Mouse (Mus musculus): ENCODE measurements around the gene Lap3. TPM values are rescaled to one million over a fixed set of nuclear protein-coding genes. Genes with fewer than 3 reads are reported as not detected.
A peak's percentile ranks its signal among the peaks of the same experiment; 100 is the strongest.

Lap3 gene
- total and polyA plus RNA-seq, 2 experiments from 2014 or later: 20.9 to 27.7 TPM

GRCm38 (mm10) chr5:45496930-45497550 is 3.9 kb downstream of the Lap3 start:
- H3K9me3 ChIP-seq (ENCODE audit: low read length): no peaks in the 10 kb centered on the region
- WGBS: 88% methylated on average over 12 of the region's 12 CpGs
- ATAC-seq (ENCODE audit: low FRiP score): no peak

GRCm38 (mm10) chr5:45497564-45497963 is 4.4 kb downstream of the Lap3 start:
- no peak for DNase-seq (ENCODE audit: low spot score)
- 89% methylated on average over 5 of the region's 5 CpGs for WGBS
- no peaks in the 10 kb centered on the region for H3K9me3 ChIP-seq (ENCODE audit: low read length)
- H3K27ac ChIP-seq (ENCODE audit: low read depth, low read length): no peak overlapping the region
- no peak for TF ChIP-seq CTCF (IDR thresholded peaks at IDR 0.05)
- H3K27me3 ChIP-seq (ENCODE audit: insufficient read depth, low read length): no peaks in the 10 kb centered on the region
- H3K4me2 ChIP-seq (ENCODE audit: low read depth, low read length, poor library complexity, severe bottlenecking): no peak overlapping the region
- 0 out of 2 replicates have a peak, but pooled peaks cover 3% of the 10 kb centered on the region for H3K4me1 ChIP-seq (ENCODE audit: insufficient read depth, low read length)
- H3K36me3 ChIP-seq (ENCODE audit: insufficient read depth, low read length): peaks cover 21% of the 10 kb centered on the region
- H3K4me3 ChIP-seq (ENCODE audit: low read depth, low read length): no peak overlapping the region
- no peak for ATAC-seq (ENCODE audit: low FRiP score)
- no peak overlapping the region for H3K9ac ChIP-seq (replicated peaks; ENCODE audit: low read length, poor library complexity, severe bottlenecking)

More at GRCm38 (mm10) chr5:45496930-45497550, 3.9 kb downstream of the Lap3 start:
- no peak for TF ChIP-seq CTCF (IDR thresholded peaks at IDR 0.05)
- H3K36me3 ChIP-seq (ENCODE audit: insufficient read depth, low read length): peaks cover 20% of the 10 kb centered on the region
- no peak overlapping the region for H3K4me2 ChIP-seq (ENCODE audit: low read depth, low read length, poor library complexity, severe bottlenecking)
- no peaks in the 10 kb centered on the region for H3K27me3 ChIP-seq (ENCODE audit: insufficient read depth, low read length)
- DNase-seq (ENCODE audit: low spot score): no peak
- no peak overlapping the region for H3K9ac ChIP-seq (replicated peaks; ENCODE audit: low read length, poor library complexity, severe bottlenecking)
- H3K27ac ChIP-seq (ENCODE audit: low read depth, low read length): no peak overlapping the region
- H3K4me1 ChIP-seq (ENCODE audit: insufficient read depth, low read length): 0 out of 2 replicates have a peak, but pooled peaks cover 3% of the 10 kb centered on the region
- H3K4me3 ChIP-seq (ENCODE audit: low read depth, low read length): no peak overlapping the region

GRCm38 (mm10) chr5:45510071-45510470 is 16.9 kb downstream of the Lap3 start:
- peak; percentile 40 for DNase-seq (ENCODE audit: low spot score)
- Histone ChIP-seq H3K36me3 (ENCODE audit: insufficient read depth, low read length) (peaks cover 27% of the 10 kb centered on the region), H3K4me1 (ENCODE audit: insufficient read depth, low read length) (no peaks in the 10 kb centered on the region), H3K4me3 (ENCODE audit: low read depth, low read length) (no peak overlapping the region), H3K9ac (replicated peaks; ENCODE audit: low read length, poor library complexity, severe bottlenecking) (no peak overlapping the region), H3K4me2 (ENCODE audit: low read depth, low read length, poor library complexity, severe bottlenecking) (no peak overlapping the region), H3K27ac (ENCODE audit: low read depth, low read length) (no peak overlapping the region), H3K27me3 (ENCODE audit: insufficient read depth, low read length) (no peaks in the 10 kb centered on the region), H3K9me3 (ENCODE audit: low read length) (no peaks in the 10 kb centered on the region)
- TF ChIP-seq CTCF (IDR thresholded peaks at IDR 0.05): peak; percentile 59
- 82% methylated on average over 7 of the region's 7 CpGs for WGBS
- no peak for ATAC-seq (ENCODE audit: low FRiP score)

- TF ChIP-seq CTCF (IDR thresholded peaks at IDR 0.05): no peak
- Histone ChIP-seq H3K4me1 (ENCODE audit: insufficient read depth, low read length) (no peaks in the 10 kb centered on the region), H3K4me3 (ENCODE audit: low read depth, low read length) (no peak overlapping the region), H3K9me3 (ENCODE audit: low read length) (no peaks in the 10 kb centered on the region), H3K36me3 (ENCODE audit: insufficient read depth, low read length) (peaks cover 12% of the 10 kb centered on the region; the same call in 1 of the 2 replicates), H3K27ac (ENCODE audit: low read depth, low read length) (no peak overlapping the region), H3K4me2 (ENCODE audit: low read depth, low read length, poor library complexity, severe bottlenecking) (no peak overlapping the region), H3K27me3 (ENCODE audit: insufficient read depth, low read length) (no peaks in the 10 kb centered on the region), H3K9ac (replicated peaks; ENCODE audit: low read length, poor library complexity, severe bottlenecking) (no peak overlapping the region)
- DNase-seq (ENCODE audit: low spot score) (no peak), ATAC-seq (ENCODE audit: low FRiP score) (no peak)
- 95% methylated on average over 6 of the region's 6 CpGs for WGBS
These were observed 19.7 kb downstream of the Lap3 start for GRCm38 (mm10) chr5:45512908-45513307.

- no peaks in the 10 kb centered on the region for H3K4me1 ChIP-seq (ENCODE audit: insufficient read depth, low read length)
- TF ChIP-seq CTCF (IDR thresholded peaks at IDR 0.05): no peak
- no peak for ATAC-seq (ENCODE audit: low FRiP score)
- H3K36me3 ChIP-seq (ENCODE audit: insufficient read depth, low read length): peaks cover 12% of the 10 kb centered on the region; the same call in 1 of the 2 replicates
- 96% methylated on average over 2 of the region's 2 CpGs for WGBS
- DNase-seq (ENCODE audit: low spot score): no peak
- H3K27me3 ChIP-seq (ENCODE audit: insufficient read depth, low read length): no peaks in the 10 kb centered on the region
- no peak overlapping the region for H3K4me3 ChIP-seq (ENCODE audit: low read depth, low read length)
- H3K27ac ChIP-seq (ENCODE audit: low read depth, low read length): no peak overlapping the region
- no peaks in the 10 kb centered on the region for H3K9me3 ChIP-seq (ENCODE audit: low read length)
- no peak overlapping the region for H3K4me2 ChIP-seq (ENCODE audit: low read depth, low read length, poor library complexity, severe bottlenecking)
- H3K9ac ChIP-seq (replicated peaks; ENCODE audit: low read length, poor library complexity, severe bottlenecking): no peak overlapping the region
These were observed 20.3 kb downstream of the Lap3 start for GRCm38 (mm10) chr5:45513511-45513910.

GRCm38 (mm10) chr5:45514599-45514998 is 21.4 kb downstream of the Lap3 start:
- no peaks in the 10 kb centered on the region for H3K27me3 ChIP-seq (ENCODE audit: insufficient read depth, low read length)
- H3K27ac ChIP-seq (ENCODE audit: low read depth, low read length): no peak overlapping the region
- H3K36me3 ChIP-seq (ENCODE audit: insufficient read depth, low read length): peaks cover 8% of the 10 kb centered on the region; the same call in 1 of the 2 replicates
- H3K9me3 ChIP-seq (ENCODE audit: low read length): no peaks in the 10 kb centered on the region
- WGBS: 88% methylated on average over 1 of the region's 1 CpGs
- ATAC-seq (ENCODE audit: low FRiP score) (no peak), DNase-seq (ENCODE audit: low spot score) (no peak)
- no peaks in the 10 kb centered on the region for H3K4me1 ChIP-seq (ENCODE audit: insufficient read depth, low read length)
- no peak overlapping the region for H3K9ac ChIP-seq (replicated peaks; ENCODE audit: low read length, poor library complexity, severe bottlenecking)
- H3K4me3 ChIP-seq (ENCODE audit: low read depth, low read length): no peak overlapping the region
- no peak for TF ChIP-seq CTCF (IDR thresholded peaks at IDR 0.05)
- H3K4me2 ChIP-seq (ENCODE audit: low read depth, low read length, poor library complexity, severe bottlenecking): no peak overlapping the region
